In the genomic region with DNA sequence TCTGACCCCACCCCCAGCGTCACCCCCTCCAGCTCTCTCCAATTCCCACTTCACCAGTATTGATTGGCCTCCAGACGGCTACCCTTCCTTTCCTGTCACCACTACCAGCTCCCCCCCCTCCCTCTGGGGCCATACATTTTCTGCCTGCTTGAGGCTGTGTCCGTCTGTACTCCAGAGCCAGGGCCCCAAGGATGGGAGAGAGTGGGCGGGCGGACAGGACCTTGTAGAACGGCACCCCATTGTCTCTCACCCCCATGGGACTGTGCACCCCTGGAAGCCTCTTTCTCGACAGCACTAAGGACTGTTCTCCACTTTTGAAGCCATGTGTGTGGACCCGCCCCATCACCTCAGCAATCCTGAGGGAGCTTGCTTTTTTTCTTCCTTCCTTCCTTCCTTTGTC, we compare ENCODE assay signal across 26 mouse cellular contexts. TPM values are rescaled to one million over a fixed set of nuclear protein-coding genes. Genes with fewer than 3 reads are reported as not detected.
DNase-seq lines count a peak whose midpoint lies in the region; ATAC-seq and TF ChIP-seq lines count a peak whose summit lies in the region.
"Had no signal": no experiment of that assay in that cellular context is flagged by ENCODE, and none has a peak within 500 bp of the region (broad histone marks: within the 10 kb centered on the region; RNA-seq: fewer than 3 reads in every experiment).

No protein-coding gene starts in this region.

- H3K36me3 ChIP-seq in forebrain, embryonic 10.5 days (replicated peaks) = no peaks in the 10 kb centered on the region
- H3K36me3 ChIP-seq in forebrain, embryonic 14.5 days (ENCODE audit: control insufficient read depth, insufficient read depth, low read length) = no peaks in the 10 kb centered on the region; the same call in 1 of the 2 replicates
- no peaks in the 10 kb centered on the region for H3K36me3 ChIP-seq in hindbrain, embryonic 12.5 days
- H3K36me3 ChIP-seq in midbrain, embryonic 13.5 days = peaks cover under 1% of the 10 kb centered on the region; the same call in 1 of the 2 replicates
- H3K36me3 ChIP-seq in neural tube, embryonic 14.5 days (ENCODE audit: control insufficient read depth, insufficient read depth, low read length) = peaks cover under 1% of the 10 kb centered on the region; the same call in 1 of the 2 replicates
- H3K36me3 ChIP-seq: embryonic facial prominence, embryonic 15.5 days; G1E had no signal

- no peak overlapping the region for H3K4me2 ChIP-seq in forebrain, embryonic 14.5 days (ENCODE audit: low read length)
- H3K4me2 ChIP-seq in hindbrain, embryonic 12.5 days (replicated peaks) = no peak overlapping the region; the same call in 1 of the 2 replicates
- no peak overlapping the region; the same call in 1 of the 2 replicates for H3K4me2 ChIP-seq in midbrain, embryonic 13.5 days (replicated peaks)
- H3K4me2 ChIP-seq in neural tube, embryonic 14.5 days (ENCODE audit: low read depth, low read length) = peak overlapping the region; percentile 77
- H3K4me2 ChIP-seq: embryonic facial prominence, embryonic 15.5 days; heart, embryonic 11.5 days had no signal

- 43% methylated on average over 8 of the region's 8 CpGs for WGBS in forebrain, embryonic 10.5 days
- 43% methylated on average over 8 of the region's 8 CpGs for WGBS in forebrain, embryonic 14.5 days
- WGBS in hindbrain, embryonic 12.5 days = 26% methylated on average over 8 of the region's 8 CpGs
- WGBS in midbrain, embryonic 13.5 days = 32% methylated on average over 8 of the region's 8 CpGs
- WGBS in neural tube, embryonic 14.5 days = 26% methylated on average over 8 of the region's 8 CpGs

- no peaks in the 10 kb centered on the region for H3K9me3 ChIP-seq in forebrain, embryonic 10.5 days
- no peaks in the 10 kb centered on the region for H3K9me3 ChIP-seq in forebrain, embryonic 14.5 days (replicated peaks; ENCODE audit: control insufficient read depth, low read length)
- no peaks in the 10 kb centered on the region for H3K9me3 ChIP-seq in hindbrain, embryonic 12.5 days (replicated peaks)
- no peaks in the 10 kb centered on the region for H3K9me3 ChIP-seq in midbrain, embryonic 13.5 days
- no peaks in the 10 kb centered on the region for H3K9me3 ChIP-seq in neural tube, embryonic 14.5 days (ENCODE audit: control insufficient read depth, low read length)
- H3K9me3 ChIP-seq: embryonic facial prominence, embryonic 15.5 days; G1E had no signal

- no peak overlapping the region for H3K9ac ChIP-seq in forebrain, embryonic 14.5 days (ENCODE audit: low read length)
- peak overlapping the region; percentile 18; the same call in 1 of the 2 replicates for H3K9ac ChIP-seq in hindbrain, embryonic 12.5 days
- H3K9ac ChIP-seq in midbrain, embryonic 13.5 days (replicated peaks) = peak overlapping the region; percentile 36; the same call in 1 of the 2 replicates
- no peak overlapping the region; the same call in 1 of the 2 replicates for H3K9ac ChIP-seq in neural tube, embryonic 14.5 days (replicated peaks; ENCODE audit: low read depth, low read length)
- H3K9ac ChIP-seq: embryonic facial prominence, embryonic 15.5 days; liver, postnatal 0 days had no signal

- H3K4me1 ChIP-seq in forebrain, embryonic 10.5 days = peaks cover 68% of the 10 kb centered on the region
- H3K4me1 ChIP-seq in forebrain, embryonic 14.5 days (ENCODE audit: control insufficient read depth, insufficient read depth, low read length) = peaks cover 23% of the 10 kb centered on the region
- H3K4me1 ChIP-seq in hindbrain, embryonic 12.5 days = peaks cover 56% of the 10 kb centered on the region
- peaks cover 75% of the 10 kb centered on the region for H3K4me1 ChIP-seq in midbrain, embryonic 13.5 days (replicated peaks)
- H3K4me1 ChIP-seq in neural tube, embryonic 14.5 days (ENCODE audit: control insufficient read depth, insufficient read depth, low read length) = peaks cover 13% of the 10 kb centered on the region

- no peak for ATAC-seq in forebrain, embryonic 14.5 days
- ATAC-seq in hindbrain, embryonic 12.5 days (ENCODE audit: low FRiP score) = no peak
- ATAC-seq in midbrain, embryonic 13.5 days = no peak
- ATAC-seq in neural tube, embryonic 14.5 days (ENCODE audit: low read depth) = no peak
- ATAC-seq: activated CD4-positive, CD25-positive, alpha-beta regulatory T cell, adult 4 months; liver, postnatal 0 days had no signal

- no peak overlapping the region for H3K4me3 ChIP-seq in forebrain, embryonic 10.5 days
- H3K4me3 ChIP-seq in forebrain, embryonic 14.5 days (ENCODE audit: low read depth, low read length) = no peak overlapping the region
- H3K4me3 ChIP-seq in hindbrain, embryonic 12.5 days = no peak overlapping the region
- H3K4me3 ChIP-seq in midbrain, embryonic 13.5 days (replicated peaks) = no peak overlapping the region
- no peak overlapping the region for H3K4me3 ChIP-seq in neural tube, embryonic 14.5 days (ENCODE audit: low read depth, low read length)
- no peak overlapping the region for H3K4me3 ChIP-seq in left cerebral cortex, adult 2 months
- H3K4me3 ChIP-seq: embryonic facial prominence, embryonic 15.5 days had no signal

- no peak for TF ChIP-seq CTCF in left cerebral cortex, adult 2 months (IDR thresholded peaks at IDR 0.05)

- peak overlapping the region; percentile 4; the same call in 1 of the 2 replicates for H3K27ac ChIP-seq in forebrain, embryonic 10.5 days
- H3K27ac ChIP-seq in forebrain, embryonic 14.5 days (ENCODE audit: low read depth, low read length) = no peak overlapping the region
- H3K27ac ChIP-seq in hindbrain, embryonic 12.5 days = peak overlapping the region; percentile 95
- peak overlapping the region; percentile 96 for H3K27ac ChIP-seq in midbrain, embryonic 13.5 days
- H3K27ac ChIP-seq in neural tube, embryonic 14.5 days (ENCODE audit: low read depth, low read length) = peak overlapping the region; percentile 82
- no peak overlapping the region for H3K27ac ChIP-seq in left cerebral cortex, adult 2 months
- H3K27ac ChIP-seq: embryonic facial prominence, embryonic 15.5 days; kidney, postnatal 0 days had no signal

- no peak for DNase-seq in forebrain, embryonic 10.5 days (ENCODE audit: extremely low spot score, low spot score)
- DNase-seq in forebrain, embryonic 14.5 days (ENCODE audit: low spot score) = no peak
- no peak for DNase-seq in left cerebral cortex, adult 2 months (ENCODE audit: extremely low spot score in 1 of 2, low spot score in 2 of 2)
- DNase-seq in c-Kit-positive CD71-positive TER-119-positive erythroid progenitor cells, embryonic 14.5 days (ENCODE audit: low spot score) = no peak
- no peak for DNase-seq in heart, adult 11 months
- DNase-seq: adrenal gland, postnatal 10 days; cerebellum, postnatal 36 days; gastrocnemius, postnatal 36 days; heart, postnatal 10 days; kidney, adult 18-20 months; layer of hippocampus, postnatal 36 days; left cerebral cortex, postnatal 4 days; liver, postnatal 0 days; lung, postnatal 10 days; thymus, postnatal 36 days had no signal

- H3K27me3 ChIP-seq in forebrain, embryonic 10.5 days (ENCODE audit: poor library complexity, severe bottlenecking) = peaks cover 99% of the 10 kb centered on the region
- no peaks in the 10 kb centered on the region for H3K27me3 ChIP-seq in forebrain, embryonic 14.5 days (replicated peaks; ENCODE audit: control insufficient read depth, insufficient read depth, low read length)
- peaks cover 53% of the 10 kb centered on the region for H3K27me3 ChIP-seq in hindbrain, embryonic 12.5 days
- H3K27me3 ChIP-seq in midbrain, embryonic 13.5 days = 0 out of 2 replicates have a peak, but pooled peaks cover 13% of the 10 kb centered on the region
- H3K27me3 ChIP-seq in neural tube, embryonic 14.5 days (ENCODE audit: control insufficient read depth, insufficient read depth, low read length) = 0 out of 2 replicates have a peak, but pooled peaks cover 2% of the 10 kb centered on the region

- intact Hi-C loops in left cerebral cortex, adult 2 months (cut with DNase I) = loop anchor here (5.0 kb wide), 1 partner anchor 412 kb away; a partner anchor contains a TSS

RNA-seq across cellular contexts. Expression of a gene that starts 47.1 kb away (rescaled TPM):
- not detected in 2 replicates for polyA plus RNA-seq in forebrain, embryonic 10.5 days (2016; fragmentation: Nextera tagmentation; extraction: Ambion mirVana)
- not detected in 2 replicates for polyA plus RNA-seq in forebrain, embryonic 14.5 days (2014; fragmentation: Nextera tagmentation; extraction: Ambion mirVana)
- polyA plus RNA-seq in hindbrain, embryonic 12.5 days (2016; fragmentation: Nextera tagmentation; extraction: Ambion mirVana) = not detected in 2 replicates
- polyA plus RNA-seq in midbrain, embryonic 13.5 days (2015; fragmentation: Nextera tagmentation; extraction: Ambion mirVana) = 0.19 TPM in 1 of 2 replicates, not detected in the other
- polyA plus RNA-seq in neural tube, embryonic 14.5 days (2014; fragmentation: Nextera tagmentation; extraction: Ambion mirVana) = 0.11 TPM in 1 of 2 replicates, not detected in the other
- under 1 TPM in 1 of 2 experiments, not detected in 1; 0.68 TPM for total RNA-seq in left cerebral cortex, adult 2 months (2021)
- total RNA-seq: adrenal gland, postnatal 10 days; G1E; gastrocnemius, postnatal 36 days; heart, postnatal 10 days; liver, adult 2 months; megakaryocyte, adult 5-6 weeks had no signal
- polyA plus RNA-seq: activated CD4-positive, CD25-positive, alpha-beta regulatory T cell, adult 4 months; embryonic facial prominence, embryonic 15.5 days; G1E; heart, embryonic 11.5 days; liver, adult 2 months; liver, postnatal 0 days; small intestine, adult 2 months had no signal

Comparison
In these comparisons a context has a peak if more than half of its experiments do, and no peak if none do; other contexts are left out.
1. H3K27ac ChIP-seq: peak in forebrain, embryonic 10.5 days (single experiment), hindbrain, embryonic 12.5 days (single experiment), midbrain, embryonic 13.5 days (single experiment) and neural tube, embryonic 14.5 days (single experiment); none in forebrain, embryonic 14.5 days (single experiment) and left cerebral cortex, adult 2 months (single experiment).
2. H3K9ac ChIP-seq: peak in hindbrain, embryonic 12.5 days (single experiment) and midbrain, embryonic 13.5 days (single experiment); none in forebrain, embryonic 14.5 days (single experiment) and neural tube, embryonic 14.5 days (single experiment).